Mouse (Mus musculus) spleen, adult 2 months (tissue): ENCODE data around the gene Elovl2. TPM values are rescaled to one million over a fixed set of nuclear protein-coding genes. Genes with fewer than 3 reads are reported as not detected.

Experiments used
- DNase-seq, 2 experiments: peaks; one replicate each; pipeline versions ENCODE4 v3.0.0 to v3.0.0-alpha.2; 2012 to 2021; ENCODE audit warnings: low spot score in 2 of 2, low read depth in 1 of 2
- H3K27ac ChIP-seq: fragments of 200-500 bp; 2 replicates; pipeline ENCODE4 v1.5.1; 2012; ENCODE audit warnings: low read length, inconsistent platforms; ENCODE audit not compliant: insufficient read depth
- H3K27me3 ChIP-seq: fragments of 200-500 bp; 2 replicates; pipeline ENCODE4 v1.6.1; 2012; ENCODE audit warnings: mild to moderate bottlenecking, moderate library complexity, low read length, inconsistent platforms; ENCODE audit not compliant: control insufficient read depth, insufficient read depth
- H3K36me3 ChIP-seq: fragments of 200-500 bp; 2 replicates; pipeline ENCODE4 v1.6.1; 2012; ENCODE audit warnings: mild to moderate bottlenecking, low read length, inconsistent platforms; ENCODE audit not compliant: control insufficient read depth, insufficient read depth
- H3K4me1 ChIP-seq: fragments of 200-500 bp; 2 replicates; pipeline ENCODE4 v1.6.1; 2011; ENCODE audit warnings: inconsistent platforms; ENCODE audit not compliant: control insufficient read depth, insufficient read depth, insufficient read length
- H3K4me3 ChIP-seq: fragments of 200-500 bp; 2 replicates; pipeline ENCODE4 v1.5.1; 2011; ENCODE audit warnings: mild to moderate bottlenecking, inconsistent platforms; ENCODE audit not compliant: insufficient read depth, insufficient read length; ENCODE audit errors: extremely low read depth
- CTCF ChIP-seq: fragments of 200-500 bp; IDR thresholded peaks from 2 replicates; pipeline ENCODE4 v1.5.1; 2011; ENCODE audit warnings: mild to moderate bottlenecking, inconsistent platforms; ENCODE audit not compliant: insufficient read depth, insufficient read length, insufficient replicate concordance; ENCODE audit errors: extremely low read depth
- POLR2A ChIP-seq: fragments of 200-500 bp; IDR thresholded peaks from 2 replicates; pipeline ENCODE4 v1.6.1; 2011; ENCODE audit warnings: low read depth, low read length, inconsistent platforms
- WGBS: fragments of 180-500 bp; shearing (Covaris S2); methylation state at CpG from one replicate; pipeline ENCODE4 v1.1.7; 2018; 5-methylcytosine and 5-hydroxymethylcytosine counted together
- polyA plus RNA-seq: library from polyadenylated mRNA; depleted of rRNA; stranded (reverse); fragments of >200 nt; gene quantifications from 2 replicates; pipeline ENCODE4 v1.2.3, GENCODE M21; 2012

Elovl2 gene
- polyA plus RNA-seq, 1 experiment: 0.04 TPM

- Histone ChIP-seq H3K36me3 (no peaks in the 10 kb centered on the region), H3K4me3 (no peak overlapping the region), H3K27me3 (no peaks in the 10 kb centered on the region), H3K4me1 (no peaks in the 10 kb centered on the region), H3K27ac (no peak overlapping the region)
- TF ChIP-seq CTCF (no peak), POLR2A (no peak)
- DNase-seq: no peak
- 84% methylated on average over 7 of the region's 7 CpGs for WGBS
These were observed 13.0 kb upstream of the Elovl2 start for GRCm38 (mm10) chr13:41233241-41233640.

GRCm38 (mm10) chr13:41232209-41232608 lies 12.0 kb upstream of the Elovl2 start:
- no peaks in the 10 kb centered on the region for H3K36me3 ChIP-seq
- no peaks in the 10 kb centered on the region for H3K27me3 ChIP-seq
- H3K27ac ChIP-seq: no peak overlapping the region
- DNase-seq: no peak
- H3K4me1 ChIP-seq: no peaks in the 10 kb centered on the region
- TF ChIP-seq POLR2A (no peak), CTCF (no peak)
- H3K4me3 ChIP-seq: no peak overlapping the region
- WGBS: 95% methylated on average over 15 of the region's 15 CpGs

- Histone ChIP-seq H3K4me1 (no peaks in the 10 kb centered on the region), H3K27me3 (no peaks in the 10 kb centered on the region), H3K4me3 (no peak overlapping the region), H3K27ac (no peak overlapping the region), H3K36me3 (no peaks in the 10 kb centered on the region)
- TF ChIP-seq CTCF (no peak), POLR2A (no peak)
- no peak for DNase-seq
- 86% methylated on average over 12 of the region's 12 CpGs for WGBS
These were observed 11.3 kb upstream of the Elovl2 start for GRCm38 (mm10) chr13:41231389-41231983.

- H3K4me3 ChIP-seq: no peak overlapping the region
- H3K27me3 ChIP-seq: no peaks in the 10 kb centered on the region
- 39% methylated on average over 5 of the region's 5 CpGs for WGBS
- no peaks in the 10 kb centered on the region for H3K36me3 ChIP-seq
- TF ChIP-seq POLR2A (no peak), CTCF (no peak)
- no peaks in the 10 kb centered on the region for H3K4me1 ChIP-seq
- DNase-seq: no peak
- H3K27ac ChIP-seq: no peak overlapping the region
These were observed 10.1 kb upstream of the Elovl2 start for GRCm38 (mm10) chr13:41230256-41230655.

GRCm38 (mm10) chr13:41228060-41228459 lies 7.9 kb upstream of the Elovl2 start:
- WGBS: 84% methylated on average over 5 of the region's 5 CpGs
- Histone ChIP-seq H3K4me3 (no peak overlapping the region), H3K27ac (no peak overlapping the region)

GRCm38 (mm10) chr13:41226513-41226912 lies 6.3 kb upstream of the Elovl2 start:
- Histone ChIP-seq H3K4me1 (no peaks in the 10 kb centered on the region), H3K27ac (no peak overlapping the region), H3K4me3 (no peak overlapping the region), H3K27me3 (no peaks in the 10 kb centered on the region), H3K36me3 (no peaks in the 10 kb centered on the region)
- DNase-seq: no peak
- TF ChIP-seq POLR2A (no peak), CTCF (no peak)
- 86% methylated on average over 5 of the region's 5 CpGs for WGBS

More at GRCm38 (mm10) chr13:41228060-41228459, 7.9 kb upstream of the Elovl2 start:
- H3K36me3 ChIP-seq: no peaks in the 10 kb centered on the region
- no peaks in the 10 kb centered on the region for H3K4me1 ChIP-seq
- no peak for TF ChIP-seq POLR2A
- TF ChIP-seq CTCF: no peak
- no peak for DNase-seq
- H3K27me3 ChIP-seq: no peaks in the 10 kb centered on the region

GRCm38 (mm10) chr13:41219687-41220303 lies 410 bp downstream of the Elovl2 start:
- no peaks in the 10 kb centered on the region for H3K36me3 ChIP-seq
- 6% methylated on average over 38 of the region's 39 CpGs for WGBS
- H3K27me3 ChIP-seq: peaks cover 13% of the 10 kb centered on the region
- no peak overlapping the region for H3K27ac ChIP-seq
- H3K4me3 ChIP-seq: peak overlapping the region; percentile 34; the same call in 1 of the 2 replicates
- TF ChIP-seq CTCF (no peak), POLR2A (no peak)
- no peak for DNase-seq
- H3K4me1 ChIP-seq: peaks cover 3% of the 10 kb centered on the region; the same call in 1 of the 2 replicates
